Mouse (Mus musculus) urinary bladder, postnatal 4 days (tissue): ENCODE measurements around the gene Cln3.
A peak's percentile ranks its signal among the peaks of the same experiment; 100 is the strongest.

ENCODE experiments used
- DNase-seq, 2 experiments: peaks; one replicate each; pipeline ENCODE4 v3.0.0; 2021 to 2022; ENCODE audit warnings: low spot score in 2 of 2

The Cln3 gene

DNA sequence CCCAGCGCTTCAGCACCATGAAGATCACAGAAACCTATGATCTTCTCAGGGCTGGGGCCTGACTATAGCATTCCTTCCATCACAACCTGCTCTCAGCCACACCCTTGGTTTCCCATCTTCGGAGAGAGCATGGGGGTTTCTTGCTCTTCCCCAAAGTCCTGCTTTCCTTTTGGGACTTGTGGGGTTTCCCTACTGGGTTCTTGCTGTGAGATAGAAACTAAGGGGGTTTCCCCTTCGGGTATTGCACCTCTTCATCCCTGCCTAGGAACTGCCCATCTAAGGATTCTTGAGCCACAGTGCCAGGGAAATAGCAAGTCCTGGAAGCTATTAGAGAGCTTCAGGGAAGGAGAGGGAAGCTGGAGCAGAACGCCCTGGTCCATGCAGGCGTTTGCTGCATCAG is 10.3 kb upstream of the Cln3 start:
- no peak for DNase-seq

- no peak for DNase-seq
Measured at GRCm38 (mm10) chr7:126594862-126595561, 9.4 kb upstream of the Cln3 start, which contains the start of gene Il27. Gene Il27, minus strand, starts transcription at chr7:126594941.

DNA sequence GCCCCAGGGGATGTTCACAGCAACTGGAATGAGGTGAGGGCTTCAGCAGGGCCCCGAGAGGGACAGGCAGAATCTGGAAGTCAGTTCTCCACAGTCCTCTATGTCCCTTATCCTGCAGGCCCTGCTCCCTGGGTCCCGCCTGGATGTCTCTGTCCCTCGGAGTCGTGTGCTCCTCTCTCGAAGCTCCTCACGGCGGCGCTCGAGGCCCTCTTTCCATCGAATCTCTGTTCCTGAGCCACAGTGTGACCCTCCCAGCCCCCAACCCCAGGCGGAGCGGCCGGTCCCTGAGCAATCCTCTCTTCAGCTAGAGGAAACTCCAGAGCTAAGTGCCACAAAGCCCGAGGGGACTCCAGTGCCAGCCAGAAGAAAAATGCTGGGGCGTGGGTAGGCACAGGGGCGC is 2.2 kb upstream of the Cln3 start:
- DNase-seq: peak; percentile 67 to 84

GRCm38 (mm10) chr7:126586839-126587238 is 1.2 kb upstream of the Cln3 start:
- no peak for DNase-seq

- no peak for DNase-seq
Measured at GRCm38 (mm10) chr7:126584506-126584977, 1.1 kb downstream of the Cln3 start, which contains the start of gene Apobr. Gene Apobr, plus strand, starts transcription at chr7:126584942.

DNA sequence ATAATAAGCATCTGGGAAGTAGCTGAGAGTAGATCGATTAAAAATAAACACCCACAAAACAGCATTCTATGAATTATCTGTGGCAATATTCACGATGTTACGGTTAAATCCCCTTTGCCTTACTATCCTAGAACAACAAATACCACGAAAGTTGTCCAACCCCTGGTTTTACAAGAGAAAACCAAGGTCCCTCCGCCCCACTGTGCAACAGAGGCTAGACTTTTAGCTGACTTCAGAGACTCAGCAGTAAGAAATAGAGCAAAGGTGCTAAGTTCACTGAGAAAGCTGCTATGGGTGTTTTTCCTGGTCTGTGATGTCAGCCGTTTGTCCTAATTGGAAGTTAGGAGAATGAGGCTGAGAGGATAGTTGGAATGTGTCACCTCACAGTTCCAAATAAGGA is 1.9 kb downstream of the Cln3 start:
- no peak for DNase-seq

GRCm38 (mm10) chr7:126583251-126583709 is 2.3 kb downstream of the Cln3 start:
- DNase-seq: peak; percentile 79 to 90

- peak in 1 of 2 experiments; percentile 62 for DNase-seq
Measured at GRCm38 (mm10) chr7:126582759-126583158, 2.9 kb downstream of the Cln3 start.

DNA sequence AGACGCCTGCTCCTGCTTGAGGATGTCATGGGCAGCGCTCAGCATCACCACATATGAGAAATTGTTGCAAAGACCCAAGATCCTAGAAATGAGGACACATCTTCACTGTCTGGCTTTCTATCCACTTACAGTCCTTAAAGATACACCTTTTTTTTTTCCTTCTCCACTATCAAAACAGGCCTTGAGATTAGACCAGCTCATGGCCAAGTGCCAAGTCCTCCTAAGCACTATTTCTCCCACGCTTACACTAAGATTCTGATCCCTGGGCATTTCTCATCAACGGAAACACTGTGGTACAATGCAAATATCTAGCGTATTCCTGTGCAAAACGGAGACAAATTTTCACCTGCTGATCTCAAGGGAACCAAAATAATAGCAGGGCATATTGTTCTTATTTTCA is 4.0 kb downstream of the Cln3 start:
- no peak for DNase-seq

DNA sequence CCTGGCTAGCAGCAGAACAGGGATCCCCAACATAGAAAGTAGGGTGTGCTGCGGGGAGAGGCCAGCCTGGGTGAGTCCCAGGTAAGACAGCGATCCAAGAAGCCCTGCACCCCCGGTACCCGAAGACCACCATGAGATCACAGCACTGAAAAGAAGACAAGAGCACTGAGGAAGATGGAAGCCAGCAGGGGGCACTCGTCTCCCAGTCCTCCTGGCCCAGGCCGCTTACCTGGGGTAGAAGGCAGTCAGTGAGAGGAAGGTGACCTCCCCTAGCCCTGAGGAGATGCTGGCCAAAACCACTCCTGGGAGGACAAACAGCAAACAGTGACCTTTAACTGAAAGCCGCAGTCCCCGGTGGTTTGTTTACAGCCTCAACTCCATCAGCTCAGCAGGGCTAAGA is 6.4 kb downstream of the Cln3 start:
- no peak for DNase-seq

DNA sequence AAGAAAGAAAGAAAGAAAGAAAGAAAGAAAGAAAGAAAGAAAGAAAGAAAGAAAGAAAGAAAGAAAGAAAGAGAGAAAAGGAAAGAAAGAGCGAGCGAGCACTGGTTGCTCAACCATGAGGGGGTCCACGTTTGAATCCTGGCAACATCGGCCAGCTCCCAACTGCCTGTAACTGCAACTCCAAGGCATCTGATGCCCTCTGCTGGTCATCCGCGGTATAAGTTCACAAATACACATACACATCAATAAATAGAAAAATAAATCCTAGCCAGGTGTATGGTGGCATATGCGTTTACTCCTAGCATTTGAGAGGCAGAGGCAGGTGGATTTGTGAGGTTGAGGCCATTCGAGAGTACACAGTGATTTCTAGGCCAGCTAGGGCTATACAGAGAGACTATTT is 8.7 kb downstream of the Cln3 start:
- DNase-seq: peak in 1 of 2 experiments; percentile 71

DNA sequence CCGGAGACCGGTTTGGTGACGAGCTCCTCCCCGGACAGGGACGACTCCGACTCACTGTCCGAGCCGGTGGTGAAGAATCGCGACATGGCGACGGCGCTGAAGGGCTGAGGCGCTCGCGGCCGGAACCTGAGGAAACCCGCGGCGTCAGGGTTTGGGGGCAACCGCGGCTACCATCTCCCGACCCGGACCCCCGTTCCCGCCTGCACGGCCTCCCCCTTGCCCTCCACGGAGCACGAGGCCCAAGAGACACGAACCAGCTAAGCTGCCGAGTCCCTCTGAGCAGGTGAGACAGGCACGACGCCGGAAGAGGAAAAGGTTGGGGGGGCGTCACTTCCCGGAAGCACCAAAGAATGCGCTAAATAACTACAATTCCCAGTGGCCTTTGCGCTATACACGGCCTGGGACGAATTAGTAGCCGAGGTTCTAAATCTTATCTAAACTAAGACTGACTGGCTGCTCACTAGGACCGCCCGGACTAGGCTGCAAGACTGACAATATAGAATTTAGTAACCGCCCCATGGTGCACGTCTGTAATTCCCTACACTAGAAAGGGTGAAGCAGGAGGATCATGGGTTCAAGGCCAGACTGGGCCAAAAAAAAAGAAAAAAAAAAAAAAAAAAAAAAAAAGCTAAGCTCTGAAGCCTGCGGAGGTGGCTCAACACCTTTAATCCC is 19.4 kb downstream of the Cln3 start, which contains the start of gene Eif3c:
Gene Eif3c (minus strand): TSS at position 318 of the 672 bp plus-strand sequence.
- peak; percentile 74 to 77 for DNase-seq

- no peak for DNase-seq
Measured at GRCm38 (mm10) chr7:126565693-126566092, 19.9 kb downstream of the Cln3 start.

- no peak for DNase-seq
Measured at GRCm38 (mm10) chr7:126556635-126557034, 29.0 kb downstream of the Cln3 start.

- no peak for DNase-seq
Measured at GRCm38 (mm10) chr7:126554796-126555195, 30.8 kb downstream of the Cln3 start.

DNA sequence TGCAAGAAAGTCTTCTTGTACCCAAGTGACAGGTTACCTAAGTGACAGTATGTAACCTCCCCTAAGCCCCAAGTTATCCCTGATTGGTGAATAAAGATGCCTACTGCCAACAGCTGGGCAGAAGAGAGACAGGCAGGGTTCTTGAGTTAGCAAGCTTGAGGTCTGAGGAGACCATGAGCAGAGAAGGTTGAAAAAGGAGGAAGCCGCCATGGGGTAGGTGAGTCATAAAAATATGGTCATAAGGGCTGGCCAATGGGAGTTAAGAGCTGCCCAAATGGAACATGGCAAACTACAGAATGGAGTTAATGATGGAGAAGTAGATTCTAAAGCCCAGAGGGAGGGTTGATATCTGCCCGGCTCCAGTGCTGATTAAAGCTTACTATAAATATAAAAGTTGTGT is 40.0 kb downstream of the Cln3 start:
- DNase-seq: no peak

DNA sequence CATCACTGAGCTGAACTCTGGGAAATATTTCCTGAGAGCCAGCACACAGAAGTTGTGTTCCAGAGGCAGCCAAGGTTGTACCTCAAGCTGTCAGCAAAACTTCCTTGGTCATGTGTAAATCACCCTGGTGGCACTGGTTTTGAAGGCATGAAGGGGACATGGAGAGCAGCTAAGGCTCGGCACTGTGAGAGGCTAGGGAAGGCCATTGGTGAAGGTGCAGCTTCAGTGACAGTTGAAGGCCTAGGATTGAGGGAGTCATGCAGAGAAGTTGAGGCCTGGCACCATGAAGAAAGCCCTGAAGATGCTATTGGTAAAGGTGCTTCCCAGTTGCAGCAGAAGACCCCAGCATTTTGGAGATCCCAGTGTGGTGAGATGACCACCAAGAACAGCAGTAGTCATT is 44.0 kb downstream of the Cln3 start:
- no peak for DNase-seq

DNA sequence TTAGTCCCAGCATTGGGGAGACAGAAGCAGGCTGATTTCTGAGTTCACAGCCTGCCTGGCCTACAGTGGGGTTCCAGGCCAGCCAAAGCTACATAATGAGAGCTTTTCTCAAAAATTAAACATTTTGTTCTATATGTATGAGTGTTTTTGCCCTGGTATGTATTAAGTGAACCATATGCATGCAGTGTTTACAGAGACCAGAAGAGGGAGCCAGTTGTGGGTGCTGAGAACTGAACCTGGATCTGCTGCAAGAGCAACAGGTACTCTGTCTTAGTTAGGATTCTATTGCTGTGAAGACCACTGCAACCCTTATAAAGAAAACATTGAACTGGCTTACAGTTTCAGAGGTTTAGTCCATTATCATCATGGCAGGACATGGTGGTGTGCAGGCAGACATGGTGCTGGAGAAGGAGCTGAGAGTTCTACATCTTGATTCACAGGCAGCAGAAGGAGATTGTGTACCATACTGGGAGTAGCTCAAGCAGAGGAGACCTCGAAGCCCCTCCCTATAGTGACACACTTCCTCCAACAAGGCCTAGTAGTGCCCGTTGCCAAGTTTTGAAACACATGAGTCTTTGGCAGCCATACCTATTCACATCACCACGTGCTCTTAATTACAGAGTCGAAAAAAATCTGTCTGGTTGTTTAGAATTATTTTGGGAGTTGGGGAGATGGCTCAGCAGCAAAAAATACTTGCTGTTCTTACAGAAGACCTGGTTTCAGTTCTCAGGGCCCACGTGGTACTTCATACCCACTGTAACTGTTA is 47.6 kb downstream of the Cln3 start:
- no peak for DNase-seq

- DNase-seq: no peak
Measured at GRCm38 (mm10) chr7:126536466-126536865, 49.2 kb downstream of the Cln3 start.

DNA sequence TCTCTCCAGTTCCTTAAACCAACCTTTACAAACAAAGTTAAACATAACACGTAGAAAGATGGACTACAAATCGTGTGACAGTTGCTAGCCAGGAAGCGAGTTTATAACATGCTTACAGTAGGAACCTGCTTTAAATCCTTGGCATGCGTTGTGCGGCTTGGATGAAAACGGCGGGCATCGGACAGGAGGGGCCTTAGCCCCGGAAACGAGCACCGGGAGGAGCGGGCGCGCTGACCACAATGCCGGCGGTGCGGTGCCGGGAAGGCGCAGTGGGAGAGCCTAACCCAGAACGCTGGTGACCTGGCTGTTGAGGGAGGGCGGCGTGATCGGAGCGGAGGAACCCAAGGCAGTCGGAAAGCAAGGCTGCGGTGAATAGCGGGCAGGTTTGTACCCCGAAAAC is 49.9 kb downstream of the Cln3 start:
- no peak for DNase-seq

DNA sequence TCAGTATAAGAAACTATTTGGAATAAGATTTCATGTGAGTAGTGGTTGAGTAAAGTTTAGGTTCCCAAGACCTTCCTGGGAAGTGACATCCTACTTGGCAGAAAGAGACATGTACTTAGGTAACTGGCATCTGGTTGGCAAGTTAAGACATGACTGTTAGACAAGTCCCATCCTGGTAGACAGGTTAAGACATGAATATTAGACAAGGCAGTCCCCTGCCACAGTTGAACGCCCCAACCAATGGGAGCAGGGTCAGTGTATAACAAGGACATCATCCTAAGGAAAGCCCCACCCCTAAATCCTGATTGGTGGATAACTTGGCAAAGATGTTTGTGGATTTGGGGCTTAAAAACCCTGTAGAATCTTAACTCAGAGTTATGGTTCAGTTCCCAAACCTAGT is 52.2 kb downstream of the Cln3 start:
- DNase-seq: no peak

DNA sequence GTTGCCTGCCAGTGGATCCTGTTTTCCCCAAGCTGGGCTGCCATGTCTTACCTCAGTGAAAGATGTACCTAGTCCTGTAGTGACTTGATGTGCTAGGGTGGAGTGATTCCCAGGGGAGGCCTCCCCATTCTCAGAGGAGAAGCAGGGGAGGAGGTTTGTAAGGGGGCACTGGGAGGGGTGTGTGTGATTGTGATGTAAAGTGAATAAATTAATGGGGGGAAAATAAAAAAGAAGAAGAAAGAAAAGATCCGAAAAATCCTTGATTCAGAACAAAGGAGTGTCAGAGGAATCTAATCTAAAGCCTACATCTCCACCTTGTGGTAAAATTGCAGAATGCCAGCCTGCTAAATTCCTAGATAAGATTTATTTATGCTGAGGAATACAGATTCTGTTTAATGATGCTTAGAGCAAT is 57.4 kb downstream of the Cln3 start:
- DNase-seq: no peak
